Mouse (Mus musculus): ENCODE measurements around the gene Atf4.
A peak's percentile ranks its signal among the peaks of the same experiment; 100 is the strongest.

The Atf4 gene

DNA sequence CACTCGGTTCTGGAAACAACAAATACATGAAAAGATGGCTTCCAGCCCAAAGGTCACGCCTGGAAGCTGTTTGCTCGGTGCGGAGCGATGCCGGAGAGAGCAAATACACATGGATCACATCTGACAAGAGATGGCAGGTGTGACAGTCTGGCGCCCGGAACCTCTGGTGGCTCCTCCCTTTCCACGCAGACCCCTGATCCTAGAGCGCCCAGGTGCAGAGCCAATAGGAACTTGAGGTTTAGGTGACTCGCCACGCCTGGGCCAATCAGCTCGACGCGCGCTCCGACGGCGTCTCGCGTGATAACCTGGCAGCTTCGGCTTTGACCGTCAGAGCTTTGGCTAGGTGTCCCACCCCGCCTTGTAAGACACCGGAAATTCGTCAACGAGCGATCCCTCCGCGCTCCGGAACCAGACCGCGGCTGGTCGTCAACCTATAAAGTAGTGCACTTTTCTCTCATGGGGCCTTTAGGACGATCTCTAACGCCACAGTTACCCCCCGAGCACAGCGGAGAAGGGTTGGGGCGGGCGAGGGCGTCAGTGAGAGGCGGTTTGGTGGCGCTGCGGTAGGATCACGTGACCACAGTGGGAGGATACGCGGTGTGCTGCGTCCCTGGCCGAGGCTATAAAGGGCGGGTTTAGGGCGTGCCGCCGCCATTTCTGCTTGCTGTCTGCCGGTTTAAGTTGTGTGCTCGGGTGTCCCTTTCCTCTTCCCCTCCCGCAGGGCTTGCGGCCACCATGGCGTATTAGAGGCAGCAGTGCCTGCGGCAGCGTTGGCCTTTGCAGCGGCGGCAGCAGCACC is at the start of gene Atf4:
TSS of gene Atf4 (plus strand) at position 338 of the 799 bp plus-strand sequence.
- DNase-seq (ENCODE audit: inconsistent age in 2 of 2, low spot score in 1 of 2), result peak; percentile 99 to 100

- no peak for DNase-seq (ENCODE audit: inconsistent age in 2 of 2, low spot score in 1 of 2)
These were observed 48.9 kb upstream of the Atf4 start for GRCm38 (mm10) chr15:80206057-80206565.

DNA sequence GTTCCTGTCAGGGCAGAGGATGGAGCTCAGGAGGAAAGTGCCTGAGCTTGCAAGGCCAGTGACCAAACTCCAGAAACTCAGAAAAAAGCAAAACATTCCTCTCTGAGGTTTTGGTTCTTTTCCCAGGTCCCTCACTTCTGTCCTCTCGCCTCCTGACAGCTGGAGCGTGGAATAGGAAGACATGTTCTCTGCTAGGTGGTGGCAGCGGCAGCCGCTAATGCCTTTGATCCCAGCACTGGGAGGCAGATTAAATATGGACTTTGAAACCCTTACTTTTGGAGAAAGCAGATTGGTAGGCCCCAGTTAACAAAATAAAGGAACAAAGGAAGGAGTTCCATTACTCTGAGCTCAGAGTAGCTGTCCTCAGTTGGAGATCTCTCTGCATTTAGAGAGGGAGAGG is 46.5 kb upstream of the Atf4 start:
- no peak for DNase-seq (ENCODE audit: inconsistent age in 2 of 2, low spot score in 1 of 2)

DNA sequence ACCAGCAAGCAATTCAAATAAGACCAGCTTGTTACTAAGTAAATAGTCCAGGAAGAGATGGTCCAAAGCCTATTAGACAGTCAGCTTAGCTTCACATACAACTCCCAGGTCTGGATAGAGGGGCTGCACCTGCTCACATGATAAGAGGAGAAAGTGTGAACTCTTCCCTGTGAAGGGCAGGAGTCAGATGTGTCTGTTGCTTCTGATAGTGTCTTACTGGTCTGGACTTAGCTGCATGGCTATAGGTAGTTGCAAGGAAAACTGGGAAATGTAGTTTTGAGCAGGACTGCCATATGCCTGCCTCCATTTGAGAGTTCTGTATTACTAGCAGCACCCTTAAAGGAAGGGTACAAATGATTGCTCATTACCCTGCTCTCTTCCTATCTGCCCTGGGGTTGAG is 41.3 kb upstream of the Atf4 start:
- no peak for DNase-seq (ENCODE audit: inconsistent age in 2 of 2, low spot score in 1 of 2)

GRCm38 (mm10) chr15:80215716-80216479 is 39.1 kb upstream of the Atf4 start:
- peak in 1 of 2 experiments; percentile 63 for DNase-seq (ENCODE audit: inconsistent age in 2 of 2, low spot score in 1 of 2)

GRCm38 (mm10) chr15:80216480-80216820 is 38.5 kb upstream of the Atf4 start:
- DNase-seq (ENCODE audit: inconsistent age in 2 of 2, low spot score in 1 of 2), result no peak

GRCm38 (mm10) chr15:80217476-80217875 is 37.5 kb upstream of the Atf4 start:
- peak; percentile 42 to 66 for DNase-seq (ENCODE audit: inconsistent age in 2 of 2, low spot score in 1 of 2)

DNA sequence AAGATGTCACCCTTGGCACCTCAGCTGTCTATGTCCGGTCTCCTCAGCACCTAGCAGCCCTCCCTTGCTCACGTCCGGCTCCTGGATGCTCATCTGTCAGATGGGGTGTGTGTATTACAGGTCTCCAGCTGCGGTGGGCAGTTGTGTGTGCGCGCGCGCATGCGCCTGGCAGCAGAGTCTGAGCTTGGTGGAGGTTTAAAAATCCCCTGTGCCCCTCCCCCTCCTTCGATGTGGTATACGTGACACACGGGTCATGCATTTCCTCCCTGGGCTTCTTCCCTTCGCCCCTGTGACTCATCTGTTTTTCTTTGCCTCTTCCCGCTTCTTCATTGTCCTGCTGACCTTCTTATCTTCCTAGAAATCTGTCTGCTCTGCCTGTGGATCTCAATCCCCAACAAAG is 35.8 kb upstream of the Atf4 start:
- DNase-seq (ENCODE audit: inconsistent age in 2 of 2, low spot score in 1 of 2), result peak; percentile 34 to 57

- DNase-seq (ENCODE audit: inconsistent age in 2 of 2, low spot score in 1 of 2), result no peak
These were observed 35.0 kb upstream of the Atf4 start for GRCm38 (mm10) chr15:80219705-80220657.

- DNase-seq (ENCODE audit: inconsistent age in 2 of 2, low spot score in 1 of 2), result no peak
These were observed 34.0 kb upstream of the Atf4 start for GRCm38 (mm10) chr15:80221031-80221430.

DNA sequence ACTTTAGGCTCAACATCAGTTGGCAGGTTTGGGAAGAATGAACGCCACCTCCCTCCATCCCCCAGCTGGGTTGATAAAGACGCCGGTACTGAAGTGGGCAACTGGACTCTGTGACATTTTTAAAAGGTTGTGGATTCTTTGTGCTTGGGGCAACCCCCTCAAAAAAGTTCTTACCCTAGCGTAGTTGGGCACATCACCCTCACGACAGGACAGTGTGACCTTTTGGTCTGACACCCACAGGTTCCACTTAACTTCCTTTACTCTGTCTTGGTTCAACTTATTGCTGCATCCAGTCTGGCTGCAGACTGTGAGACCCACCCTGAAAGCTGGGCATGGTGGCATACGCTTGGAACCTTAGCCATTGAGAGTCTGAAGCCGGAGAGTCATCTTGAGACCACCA is 31.2 kb upstream of the Atf4 start:
- no peak for DNase-seq (ENCODE audit: inconsistent age in 2 of 2, low spot score in 1 of 2)

GRCm38 (mm10) chr15:80225208-80225607 is 29.8 kb upstream of the Atf4 start:
- peak; percentile 82 to 92 for DNase-seq (ENCODE audit: inconsistent age in 2 of 2, low spot score in 1 of 2)

- peak; percentile 60 to 83 for DNase-seq (ENCODE audit: inconsistent age in 2 of 2, low spot score in 1 of 2)
These were observed 29.2 kb upstream of the Atf4 start for GRCm38 (mm10) chr15:80225796-80226195.

- DNase-seq (ENCODE audit: inconsistent age in 2 of 2, low spot score in 1 of 2), result no peak
These were observed 26.7 kb upstream of the Atf4 start for GRCm38 (mm10) chr15:80228071-80228800.

DNA sequence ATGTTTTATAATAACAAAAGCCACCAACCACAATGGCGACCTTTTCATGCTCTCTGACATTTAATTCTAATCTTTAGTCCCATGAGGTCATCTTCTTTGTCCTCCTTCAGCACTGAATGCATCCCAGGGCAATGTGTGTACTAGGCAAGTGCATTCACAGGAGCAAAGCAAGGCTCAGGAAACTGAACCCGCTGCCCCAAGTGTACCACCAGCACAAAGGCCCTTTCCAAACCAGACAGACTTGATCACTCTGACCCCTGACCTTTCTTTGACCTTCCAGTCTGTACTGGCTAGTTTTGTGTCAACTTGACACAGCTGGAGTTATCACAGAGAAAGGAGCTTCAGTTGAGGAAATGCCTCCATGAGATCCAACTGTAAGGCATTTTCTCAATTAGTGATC is 22.7 kb upstream of the Atf4 start:
- no peak for DNase-seq (ENCODE audit: inconsistent age in 2 of 2, low spot score in 1 of 2)

- DNase-seq (ENCODE audit: inconsistent age in 2 of 2, low spot score in 1 of 2), result peak in 1 of 2 experiments; percentile 58
These were observed 21.9 kb upstream of the Atf4 start for GRCm38 (mm10) chr15:80233053-80233452.

GRCm38 (mm10) chr15:80233733-80234509 is 21.1 kb upstream of the Atf4 start, which contains the start of gene Mief1:
TSS of gene Mief1 (plus strand) at chr15:80234018.
- peak; percentile 99 for DNase-seq (ENCODE audit: inconsistent age in 2 of 2, low spot score in 1 of 2)

GRCm38 (mm10) chr15:80235535-80235934 is 19.4 kb upstream of the Atf4 start, which contains the start of gene AC140267.1:
TSS of gene AC140267.1 (plus strand) at chr15:80235835.
- DNase-seq (ENCODE audit: inconsistent age in 2 of 2, low spot score in 1 of 2), result no peak

DNA sequence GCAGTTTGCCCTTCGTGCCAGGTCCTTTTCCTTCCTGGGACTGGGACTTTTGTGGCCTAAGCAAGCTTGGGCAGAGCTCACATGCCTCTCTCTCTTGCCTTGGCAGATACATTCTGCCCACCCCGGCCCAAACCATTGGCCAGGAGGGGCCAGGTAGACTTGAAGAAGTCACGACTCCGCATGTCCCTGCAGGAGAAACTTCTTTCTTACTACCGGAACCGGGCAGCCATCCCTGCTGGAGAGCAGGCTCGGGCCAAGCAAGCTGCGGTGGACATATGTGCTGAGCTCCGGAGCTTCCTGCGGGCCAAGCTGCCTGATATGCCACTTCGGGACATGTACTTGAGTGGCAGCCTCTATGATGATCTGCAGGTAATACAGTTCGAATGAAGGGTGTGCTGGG is 6.8 kb upstream of the Atf4 start:
- no peak for DNase-seq (ENCODE audit: inconsistent age in 2 of 2, low spot score in 1 of 2)

All from adrenal gland, adult (tissue).